Mouse (Mus musculus) CH12.LX (cell line): Measurements from ENCODE around the gene Vmn2r105.

ENCODE experiments used
- CHD2 ChIP-seq: IDR thresholded peaks from 2 replicates; pipeline ENCODE4 v1.6.1; 2011; ENCODE audit warnings: low read length, improper control_type of control experiment
- CTCF ChIP-seq, 2 experiments: IDR thresholded peaks in 1 of 2; conservative IDR thresholded peaks in 1 of 2; 2 replicates each; pipeline ENCODE4 v1.5.1; 2011 to 2012; ENCODE audit warnings: low read depth in 2 of 2, low read length in 2 of 2, improper control_type of control experiment in 1 of 2, inconsistent platforms in 1 of 2, mild to moderate bottlenecking in 1 of 2, moderate library complexity in 1 of 2
- JUND ChIP-seq: conservative IDR thresholded peaks from 2 replicates; pipeline ENCODE4 v1.6.1; 2011; ENCODE audit warnings: low read depth, low read length, improper control_type of control experiment
- MXI1 ChIP-seq: IDR thresholded peaks from 2 replicates; pipeline ENCODE4 v1.6.1; 2011; ENCODE audit warnings: mild to moderate bottlenecking, low read depth, low read length, improper control_type of control experiment
- PAX5 ChIP-seq: IDR thresholded peaks from 2 replicates; pipeline ENCODE4 v1.6.1; 2012; ENCODE audit warnings: low read length, inconsistent platforms, mixed read lengths
- POLR2A ChIP-seq: IDR thresholded peaks from 2 replicates; pipeline ENCODE4 v1.6.1; 2011; ENCODE audit warnings: low read depth, mild to moderate bottlenecking, improper control_type of control experiment, low read length
- POLR2AphosphoS2 ChIP-seq: IDR thresholded peaks from 2 replicates; pipeline ENCODE4 v1.6.1; 2011; ENCODE audit warnings: low read depth, low read length, improper control_type of control experiment
- TBP ChIP-seq: conservative IDR thresholded peaks from 2 replicates; pipeline ENCODE4 v1.6.1; 2011; ENCODE audit warnings: low read depth, low read length, improper control_type of control experiment

DNA sequence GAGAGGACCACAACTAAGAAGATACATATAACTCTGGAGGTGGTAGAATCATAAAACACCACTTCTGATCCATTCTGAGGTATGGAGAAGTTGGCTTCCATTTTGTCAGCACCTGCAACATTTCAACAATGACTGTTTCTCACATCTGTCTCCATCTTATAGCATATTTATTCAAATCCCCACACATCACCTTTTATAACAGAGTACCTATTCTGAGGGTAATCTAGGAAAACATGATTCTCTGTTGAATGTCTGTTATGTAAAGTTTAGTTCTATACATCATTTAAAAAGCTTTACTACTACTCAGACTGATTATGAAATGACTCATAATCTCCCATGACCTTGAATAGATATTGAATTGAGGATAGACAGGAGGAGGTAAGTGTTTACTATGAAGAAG is 51.9 kb downstream of the Vmn2r105 start, which contains the start of gene Fpr-rs6:
- TF ChIP-seq CTCF (conservative IDR thresholded peaks at IDR 0.05 in 1 of 2, IDR thresholded peaks at IDR 0.05 in 1 of 2; ENCODE audit: low read depth in 2 of 2, low read length in 2 of 2) = no peak
- no peak for TF ChIP-seq TBP
- TF ChIP-seq MXI1 = no peak
- no peak for TF ChIP-seq JUND
- TF ChIP-seq POLR2A = no peak
- no peak for TF ChIP-seq CHD2
- TF ChIP-seq PAX5 = no peak
- TF ChIP-seq POLR2AphosphoS2 = no peak
